Mouse (Mus musculus) liver, adult 2 months (tissue): ENCODE results near the gene Lrit2.

Experiments used
- CTCF ChIP-seq: fragments of 200-500 bp; IDR thresholded peaks from 2 replicates; pipeline ENCODE4 v1.5.1; 2011; ENCODE audit warnings: low read depth, low read length, control low read depth
- POLR2A ChIP-seq: fragments of 200-500 bp; IDR thresholded peaks from 2 replicates; pipeline ENCODE4 v1.6.1; 2011; ENCODE audit warnings: low read length, control low read depth; ENCODE audit not compliant: insufficient read depth; ENCODE audit errors: extremely low read depth

DNA sequence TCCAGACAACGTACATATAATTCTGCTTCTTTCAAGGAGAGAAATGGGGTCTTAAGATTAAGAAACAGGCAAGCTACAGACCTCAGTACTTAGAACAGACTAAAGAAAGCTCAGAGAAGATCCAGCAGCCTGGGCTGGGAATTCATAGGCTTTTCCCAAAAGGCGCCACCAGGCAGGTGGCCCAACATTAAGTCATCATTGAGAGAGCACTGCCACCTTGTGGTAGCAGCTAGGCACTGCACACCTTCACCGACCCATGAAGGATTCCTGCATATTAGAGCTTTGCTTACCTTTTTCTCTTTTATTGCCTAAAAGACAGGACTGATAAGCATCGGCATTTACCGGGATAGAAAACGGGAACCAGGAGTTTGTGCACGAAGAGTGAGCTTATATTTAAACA, 34.5 kb upstream of the Lrit2 start:
- TF ChIP-seq POLR2A (no peak), CTCF (peak; percentile 92)
